Mouse (Mus musculus): ENCODE results near the gene Mindy1.

DNA sequence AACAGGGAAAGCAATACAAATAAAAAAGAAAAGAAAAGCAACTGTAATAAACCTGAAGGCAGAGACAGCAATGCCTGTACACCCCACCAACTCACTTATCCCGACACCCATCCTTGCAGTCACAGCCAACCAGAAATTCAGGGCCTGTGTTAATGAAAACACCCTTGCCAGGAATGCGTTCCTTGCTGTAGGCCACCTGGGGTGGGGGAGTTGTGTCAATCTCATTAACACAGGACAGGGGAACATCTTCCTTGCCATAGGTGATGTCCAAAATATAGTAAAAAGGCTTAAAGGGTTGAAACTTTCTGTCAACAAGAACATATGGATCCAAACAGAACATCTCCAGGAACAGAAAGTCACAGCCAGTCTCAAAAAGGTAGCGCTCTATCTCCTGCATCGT lies 57.1 kb downstream of the Mindy1 start:
- TF ChIP-seq POLR2A (IDR thresholded peaks at IDR 0.05; ENCODE audit: low read depth, low read length) (no peak), CTCF (IDR thresholded peaks at IDR 0.05; ENCODE audit: borderline replicate concordance, insufficient read depth, low read length) (no peak)

Measured in embryonic fibroblast, embryonic 13.5 days (primary cell).